Mouse (Mus musculus): ENCODE results near the gene Sptbn1. TPM values are rescaled to one million over a fixed set of nuclear protein-coding genes. Genes with fewer than 3 reads are reported as not detected.

Sptbn1 gene
- polyA plus RNA-seq, 1 experiment from 2014 or later, result 137 TPM

DNA sequence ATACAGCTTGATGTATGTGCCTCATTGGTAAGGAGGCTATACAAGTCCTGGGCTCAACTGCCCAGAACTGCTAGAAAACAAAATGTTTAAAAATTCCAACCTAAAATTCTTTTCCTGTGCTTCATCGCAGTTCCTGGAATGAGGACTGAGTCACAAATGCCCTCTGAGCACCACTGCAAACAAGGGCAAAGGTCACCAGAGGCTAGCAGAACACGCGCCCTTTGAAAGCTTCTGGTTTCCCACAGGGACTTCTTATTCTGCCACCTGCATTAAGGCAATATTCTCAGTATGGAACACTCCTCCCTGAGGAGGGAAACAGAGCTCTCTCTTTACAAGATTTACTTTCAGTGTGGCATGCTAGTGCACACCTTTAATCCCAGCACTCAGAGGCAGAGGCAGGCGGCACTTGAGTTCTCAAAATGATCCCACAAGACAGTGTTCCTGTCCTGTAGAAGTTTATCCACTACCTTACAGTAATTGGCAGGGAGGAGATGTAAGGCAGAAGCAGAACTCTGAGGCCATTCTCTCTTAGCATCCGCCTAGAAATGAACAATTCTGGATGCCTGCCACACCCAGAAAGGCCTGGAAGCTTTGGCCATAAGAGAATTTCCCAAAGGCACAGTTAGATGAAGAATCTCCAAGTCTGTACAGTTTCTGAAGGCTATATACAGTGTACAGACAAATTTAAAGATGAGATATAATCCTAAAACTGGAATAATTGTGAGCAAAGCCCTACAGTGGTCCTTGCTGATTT, 56.1 kb downstream of the Sptbn1 start:
- Histone ChIP-seq H3K27me3 (ENCODE audit: control insufficient read depth, insufficient read depth, low read length) (no peaks in the 10 kb centered on the region), H3K36me3 (ENCODE audit: control insufficient read depth, insufficient read depth, low read length) (no peaks in the 10 kb centered on the region; the same call in 1 of the 2 replicates), H3K4me2 (replicated peaks; ENCODE audit: low read depth, low read length) (no peak overlapping the region), H3K4me3 (ENCODE audit: low read depth, low read length) (no peak overlapping the region), H3K4me1 (ENCODE audit: control insufficient read depth, insufficient read depth, low read length) (no peaks in the 10 kb centered on the region; the same call in 1 of the 2 replicates), H3K9ac (replicated peaks; ENCODE audit: low read depth, low read length) (no peak overlapping the region), H3K27ac (ENCODE audit: low read length) (no peak overlapping the region), H3K9me3 (ENCODE audit: control insufficient read depth, low read depth, low read length) (no peaks in the 10 kb centered on the region)
- 51% methylated on average over 5 of the region's 5 CpGs for WGBS
- ATAC-seq (ENCODE audit: insufficient number of reproducible peaks, insufficient read depth, low FRiP score, low read depth), result no peak

- no peak overlapping the region for H3K9ac ChIP-seq (replicated peaks; ENCODE audit: low read depth, low read length)
- no peak for ATAC-seq (ENCODE audit: insufficient number of reproducible peaks, insufficient read depth, low FRiP score, low read depth)
- H3K36me3 ChIP-seq (ENCODE audit: control insufficient read depth, insufficient read depth, low read length), result no peaks in the 10 kb centered on the region; the same call in 1 of the 2 replicates
- no peak overlapping the region for H3K4me2 ChIP-seq (replicated peaks; ENCODE audit: low read depth, low read length)
- 53% methylated on average over 3 of the region's 3 CpGs for WGBS
- H3K27ac ChIP-seq (ENCODE audit: low read length), result no peak overlapping the region
- no peak overlapping the region for H3K4me3 ChIP-seq (ENCODE audit: low read depth, low read length)
- no peaks in the 10 kb centered on the region; the same call in 1 of the 2 replicates for H3K4me1 ChIP-seq (ENCODE audit: control insufficient read depth, insufficient read depth, low read length)
- no peaks in the 10 kb centered on the region for H3K27me3 ChIP-seq (ENCODE audit: control insufficient read depth, insufficient read depth, low read length)
- no peaks in the 10 kb centered on the region for H3K9me3 ChIP-seq (ENCODE audit: control insufficient read depth, low read depth, low read length)
These were observed 56.8 kb downstream of the Sptbn1 start for GRCm38 (mm10) chr11:30211141-30211540.

DNA sequence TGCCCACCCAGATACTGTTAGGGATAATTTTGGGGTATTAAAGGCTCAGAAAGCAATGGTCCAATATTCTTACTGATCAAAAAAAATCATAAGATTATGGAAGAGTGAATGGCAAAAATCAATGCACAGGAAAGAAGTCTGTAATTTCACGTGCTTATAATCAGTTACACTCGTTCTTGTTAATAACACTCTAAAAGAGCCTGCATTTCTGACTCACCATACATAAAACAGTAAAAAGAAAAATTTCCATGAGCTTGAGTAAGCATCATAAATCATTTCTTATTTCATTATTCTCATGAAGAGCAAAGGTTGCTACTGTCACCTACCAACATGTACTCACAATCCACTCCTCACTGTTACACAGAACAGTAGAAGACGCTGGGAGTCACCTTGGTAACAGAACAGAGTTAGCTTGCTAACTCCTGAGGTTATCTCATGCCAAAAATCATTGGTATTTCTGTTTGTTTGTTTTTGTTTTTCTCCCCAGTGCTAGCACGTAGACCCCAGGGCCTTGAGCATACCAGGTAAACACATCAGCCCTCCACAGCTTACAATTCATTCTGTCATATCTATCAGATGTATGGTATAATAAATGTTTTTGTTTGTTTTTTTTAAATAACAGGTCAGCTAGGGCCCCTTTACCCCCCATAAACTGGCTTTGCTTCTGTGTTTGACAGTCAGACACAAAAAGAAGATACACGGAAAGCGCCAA, 57.7 kb downstream of the Sptbn1 start:
- 73% methylated on average over 6 of the region's 6 CpGs for WGBS
- no peaks in the 10 kb centered on the region; the same call in 1 of the 2 replicates for H3K36me3 ChIP-seq (ENCODE audit: control insufficient read depth, insufficient read depth, low read length)
- H3K27me3 ChIP-seq (ENCODE audit: control insufficient read depth, insufficient read depth, low read length), result no peaks in the 10 kb centered on the region
- ATAC-seq (ENCODE audit: insufficient number of reproducible peaks, insufficient read depth, low FRiP score, low read depth), result no peak
- H3K4me1 ChIP-seq (ENCODE audit: control insufficient read depth, insufficient read depth, low read length), result no peaks in the 10 kb centered on the region; the same call in 1 of the 2 replicates
- H3K9ac ChIP-seq (replicated peaks; ENCODE audit: low read depth, low read length), result no peak overlapping the region
- H3K4me2 ChIP-seq (replicated peaks; ENCODE audit: low read depth, low read length), result no peak overlapping the region
- H3K9me3 ChIP-seq (ENCODE audit: control insufficient read depth, low read depth, low read length), result no peaks in the 10 kb centered on the region
- H3K4me3 ChIP-seq (ENCODE audit: low read depth, low read length), result no peak overlapping the region
- H3K27ac ChIP-seq (ENCODE audit: low read length), result no peak overlapping the region

DNA sequence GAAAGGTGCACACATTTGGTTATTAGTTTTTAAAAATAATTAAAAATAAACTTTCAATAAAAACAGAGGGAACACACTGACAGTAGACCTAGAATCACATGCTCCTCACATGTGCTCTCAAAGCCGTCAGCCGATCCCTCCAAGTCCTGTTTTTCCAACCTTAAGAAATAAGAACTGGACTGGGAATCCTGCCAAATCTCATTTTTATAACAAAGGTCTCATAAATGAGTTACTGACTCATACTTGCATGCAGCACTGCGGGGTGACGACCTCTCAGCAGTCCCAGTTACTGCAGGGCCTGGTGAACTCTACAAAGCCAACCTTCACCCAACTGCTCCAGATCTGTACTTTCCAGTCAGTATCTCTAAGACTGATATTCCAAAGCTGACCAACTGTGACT, 58.5 kb downstream of the Sptbn1 start:
- H3K9ac ChIP-seq (replicated peaks; ENCODE audit: low read depth, low read length), result no peak overlapping the region
- no peaks in the 10 kb centered on the region for H3K9me3 ChIP-seq (ENCODE audit: control insufficient read depth, low read depth, low read length)
- ATAC-seq (ENCODE audit: insufficient number of reproducible peaks, insufficient read depth, low FRiP score, low read depth), result peak; percentile 70; the same call in 1 of the 2 replicates
- no peak overlapping the region for H3K4me2 ChIP-seq (replicated peaks; ENCODE audit: low read depth, low read length)
- no peak overlapping the region for H3K4me3 ChIP-seq (ENCODE audit: low read depth, low read length)
- H3K27me3 ChIP-seq (ENCODE audit: control insufficient read depth, insufficient read depth, low read length), result no peaks in the 10 kb centered on the region
- WGBS, result 13% methylated on average over 4 of the region's 4 CpGs
- H3K4me1 ChIP-seq (ENCODE audit: control insufficient read depth, insufficient read depth, low read length), result peaks cover 2% of the 10 kb centered on the region; the same call in 1 of the 2 replicates
- H3K27ac ChIP-seq (ENCODE audit: low read length), result no peak overlapping the region
- no peaks in the 10 kb centered on the region; the same call in 1 of the 2 replicates for H3K36me3 ChIP-seq (ENCODE audit: control insufficient read depth, insufficient read depth, low read length)

DNA sequence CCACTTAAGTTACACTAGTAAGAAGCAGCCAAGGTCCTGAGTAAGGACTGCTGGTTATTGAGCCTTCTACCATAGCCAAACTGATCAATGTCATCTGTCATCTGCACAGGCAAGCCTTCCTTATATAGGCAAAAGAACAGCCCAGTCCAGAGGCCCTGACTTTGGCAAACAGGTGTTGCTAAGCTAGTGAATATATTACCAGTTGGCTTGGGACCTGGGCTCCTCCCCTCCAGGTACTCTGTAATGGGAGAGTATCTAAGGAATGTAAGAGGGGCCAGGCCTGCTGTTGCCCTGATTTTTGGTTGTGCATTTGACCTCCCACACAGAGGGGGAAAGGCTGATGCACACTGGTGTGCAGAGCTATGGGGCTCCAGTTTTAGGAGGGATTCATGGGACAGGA, 63.6 kb downstream of the Sptbn1 start:
- Histone ChIP-seq H3K9me3 (ENCODE audit: control insufficient read depth, low read depth, low read length) (no peaks in the 10 kb centered on the region), H3K4me1 (ENCODE audit: control insufficient read depth, insufficient read depth, low read length) (peaks cover 14% of the 10 kb centered on the region; the same call in 1 of the 2 replicates), H3K9ac (replicated peaks; ENCODE audit: low read depth, low read length) (no peak overlapping the region), H3K27ac (ENCODE audit: low read length) (no peak overlapping the region), H3K36me3 (ENCODE audit: control insufficient read depth, insufficient read depth, low read length) (no peaks in the 10 kb centered on the region; the same call in 1 of the 2 replicates), H3K27me3 (ENCODE audit: control insufficient read depth, insufficient read depth, low read length) (no peaks in the 10 kb centered on the region), H3K4me2 (replicated peaks; ENCODE audit: low read depth, low read length) (no peak overlapping the region), H3K4me3 (ENCODE audit: low read depth, low read length) (no peak overlapping the region)
- 0 out of 2 replicates have a peak, but pooled peaks have one; percentile 40 for ATAC-seq (ENCODE audit: insufficient number of reproducible peaks, insufficient read depth, low FRiP score, low read depth)

DNA sequence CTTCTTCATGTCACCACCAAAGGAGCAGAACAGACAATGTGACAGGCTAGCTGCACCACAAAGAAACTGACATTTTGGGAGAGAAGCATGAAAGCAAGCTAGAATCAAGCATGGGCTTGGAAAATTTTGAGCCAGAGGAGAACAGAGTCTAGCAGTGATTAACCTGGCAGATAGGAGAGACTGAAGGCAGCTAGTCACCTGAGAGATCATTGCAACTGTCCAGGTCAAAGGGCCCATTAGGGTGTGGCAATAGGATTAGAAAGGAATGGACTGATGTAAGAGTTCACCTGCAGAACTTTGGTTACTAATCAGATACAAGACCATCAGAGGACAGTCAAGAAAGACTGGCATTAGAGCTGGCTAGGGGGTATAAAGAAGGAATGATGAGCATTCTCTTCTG, 67.6 kb downstream of the Sptbn1 start:
- H3K4me2 ChIP-seq (replicated peaks; ENCODE audit: low read depth, low read length), result no peak overlapping the region
- no peak overlapping the region for H3K27ac ChIP-seq (ENCODE audit: low read length)
- no peaks in the 10 kb centered on the region for H3K9me3 ChIP-seq (ENCODE audit: control insufficient read depth, low read depth, low read length)
- H3K4me3 ChIP-seq (ENCODE audit: low read depth, low read length), result no peak overlapping the region
- no peak overlapping the region for H3K9ac ChIP-seq (replicated peaks; ENCODE audit: low read depth, low read length)
- ATAC-seq (ENCODE audit: insufficient number of reproducible peaks, insufficient read depth, low FRiP score, low read depth), result no peak
- no peaks in the 10 kb centered on the region for H3K27me3 ChIP-seq (ENCODE audit: control insufficient read depth, insufficient read depth, low read length)
- no peaks in the 10 kb centered on the region for H3K36me3 ChIP-seq (ENCODE audit: control insufficient read depth, insufficient read depth, low read length)
- peaks cover 24% of the 10 kb centered on the region; the same call in 1 of the 2 replicates for H3K4me1 ChIP-seq (ENCODE audit: control insufficient read depth, insufficient read depth, low read length)

DNA sequence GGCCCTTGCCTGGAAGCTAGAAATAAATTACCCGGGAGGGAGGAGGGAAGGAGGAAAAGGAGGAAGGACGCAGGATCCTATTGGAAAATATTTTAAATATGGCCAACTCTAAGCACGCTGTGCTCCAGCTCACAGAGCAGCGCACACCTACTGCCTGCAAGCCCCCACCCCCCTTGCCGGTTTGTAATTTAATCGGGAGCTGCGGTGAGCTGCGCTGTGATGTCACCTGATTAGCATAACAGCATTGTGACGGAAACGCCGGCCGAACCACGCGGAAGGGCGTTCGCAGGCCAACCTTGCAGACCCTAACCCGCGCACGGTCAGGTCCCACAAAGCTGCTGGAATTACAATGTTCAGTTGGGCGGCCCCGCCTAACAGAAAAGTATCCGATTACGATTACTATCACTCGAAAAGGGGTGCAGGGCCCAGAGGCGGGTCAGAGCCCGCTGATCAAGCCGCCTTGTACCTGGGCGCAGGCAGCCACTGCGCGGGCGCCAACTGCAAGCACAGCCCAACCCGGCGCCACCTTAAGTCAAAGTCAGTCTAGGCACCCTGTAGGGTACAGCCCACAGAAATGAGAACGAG, 69.8 kb downstream of the Sptbn1 start:
- no peaks in the 10 kb centered on the region for H3K9me3 ChIP-seq (ENCODE audit: control insufficient read depth, low read depth, low read length)
- peaks cover 10% of the 10 kb centered on the region; the same call in 1 of the 2 replicates for H3K4me1 ChIP-seq (ENCODE audit: control insufficient read depth, insufficient read depth, low read length)
- ATAC-seq (ENCODE audit: insufficient number of reproducible peaks, insufficient read depth, low FRiP score, low read depth), result peak; percentile 95
- H3K27ac ChIP-seq (ENCODE audit: low read length), result peak overlapping the region; percentile 90
- under 1% methylated on average over 34 of the region's 34 CpGs for WGBS
- no peaks in the 10 kb centered on the region for H3K36me3 ChIP-seq (ENCODE audit: control insufficient read depth, insufficient read depth, low read length)
- H3K4me2 ChIP-seq (replicated peaks; ENCODE audit: low read depth, low read length), result peak overlapping the region; percentile 74
- H3K4me3 ChIP-seq (ENCODE audit: low read depth, low read length), result peak overlapping the region; percentile 46
- no peaks in the 10 kb centered on the region for H3K27me3 ChIP-seq (ENCODE audit: control insufficient read depth, insufficient read depth, low read length)
- H3K9ac ChIP-seq (replicated peaks; ENCODE audit: low read depth, low read length), result peak overlapping the region; percentile 51

- Histone ChIP-seq H3K27me3 (ENCODE audit: control insufficient read depth, insufficient read depth, low read length) (no peaks in the 10 kb centered on the region), H3K9me3 (ENCODE audit: control insufficient read depth, low read depth, low read length) (no peaks in the 10 kb centered on the region), H3K4me2 (replicated peaks; ENCODE audit: low read depth, low read length) (peak overlapping the region; percentile 74), H3K9ac (replicated peaks; ENCODE audit: low read depth, low read length) (peak overlapping the region; percentile 51), H3K4me3 (ENCODE audit: low read depth, low read length) (peak overlapping the region; percentile 46), H3K4me1 (ENCODE audit: control insufficient read depth, insufficient read depth, low read length) (peaks cover 10% of the 10 kb centered on the region; the same call in 1 of the 2 replicates), H3K27ac (ENCODE audit: low read length) (peak overlapping the region; percentile 90), H3K36me3 (ENCODE audit: control insufficient read depth, insufficient read depth, low read length) (no peaks in the 10 kb centered on the region)
- peak; percentile 86 for ATAC-seq (ENCODE audit: insufficient number of reproducible peaks, insufficient read depth, low FRiP score, low read depth)
- 2% methylated on average over 21 of the region's 21 CpGs for WGBS
These were observed 70.3 kb downstream of the Sptbn1 start for GRCm38 (mm10) chr11:30197564-30198090.

All from stomach, embryonic 14.5 days (tissue).